Mouse (Mus musculus) CH12.LX (cell line): ENCODE measurements around the gene Gltpd2.

Experiments
- CTCF ChIP-seq, 2 experiments: IDR thresholded peaks in 1 of 2; conservative IDR thresholded peaks in 1 of 2; 2 replicates each; pipeline ENCODE4 v1.5.1; 2011 to 2012; ENCODE audit warnings: low read depth in 2 of 2, low read length in 2 of 2, improper control_type of control experiment in 1 of 2, inconsistent platforms in 1 of 2, mild to moderate bottlenecking in 1 of 2, moderate library complexity in 1 of 2
- HCFC1 ChIP-seq: IDR thresholded peaks from 2 replicates; pipeline ENCODE4 v1.6.1; 2012; ENCODE audit warnings: low read depth, mild to moderate bottlenecking, inconsistent platforms, low read length, improper control_type of control experiment
- POLR2A ChIP-seq: IDR thresholded peaks from 2 replicates; pipeline ENCODE4 v1.6.1; 2011; ENCODE audit warnings: low read depth, mild to moderate bottlenecking, improper control_type of control experiment, low read length
- RAD21 ChIP-seq: IDR thresholded peaks from 2 replicates; pipeline ENCODE4 v1.6.1; 2011; ENCODE audit warnings: low read depth, mild to moderate bottlenecking, low read length, improper control_type of control experiment, moderate library complexity

DNA sequence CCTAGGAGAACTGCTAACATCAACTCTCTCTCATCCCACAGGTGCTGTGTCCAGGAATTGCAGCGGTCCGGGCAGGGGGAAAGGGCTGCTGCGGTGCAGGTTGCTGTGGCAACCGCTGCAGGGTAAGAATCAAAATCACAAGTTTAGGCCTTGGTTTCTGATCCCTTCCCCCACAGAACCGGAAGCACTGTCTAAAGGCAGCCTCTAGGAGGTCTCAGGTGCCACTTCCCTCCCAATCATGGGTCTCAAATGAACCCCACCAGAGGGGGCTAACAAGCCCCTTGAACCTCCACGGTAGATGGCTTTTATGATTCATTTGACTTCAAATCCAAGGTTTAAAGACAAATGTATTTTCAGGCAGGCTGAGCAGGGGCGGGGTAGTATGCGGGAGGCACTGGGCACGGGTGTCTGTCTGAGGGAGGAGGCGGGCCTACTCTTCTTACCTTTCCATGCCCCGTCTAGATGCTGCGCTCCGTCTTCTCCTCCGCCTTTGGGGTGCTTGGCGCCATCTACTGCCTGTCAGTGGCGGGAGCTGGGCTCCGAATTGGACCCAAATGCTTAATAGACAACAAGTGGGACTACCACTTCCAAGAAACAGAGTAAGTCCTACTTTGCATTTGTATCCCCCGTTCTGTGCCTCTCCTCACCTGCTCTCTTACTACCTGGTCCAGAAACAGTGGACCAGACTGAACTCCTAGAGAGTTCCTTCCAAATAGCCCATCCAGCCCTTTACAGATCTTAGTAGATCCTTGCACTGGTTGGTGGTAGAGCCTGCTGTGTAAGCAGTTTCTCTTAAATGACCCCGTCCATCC is 9.0 kb upstream of the Gltpd2 start:
- 0 out of 2 replicates have a peak, but pooled peaks have one; percentile 7 for TF ChIP-seq HCFC1
- peak; percentile 72 for TF ChIP-seq RAD21
- TF ChIP-seq CTCF (conservative IDR thresholded peaks at IDR 0.05 in 1 of 2, IDR thresholded peaks at IDR 0.05 in 1 of 2; ENCODE audit: low read depth in 2 of 2, low read length in 2 of 2): peak in 1 of 2 experiments; percentile 88; a peak in 2 of 4 replicates
- peak; percentile 48; the same call in 1 of the 2 replicates for TF ChIP-seq POLR2A
